Mouse (Mus musculus): ENCODE measurements around the gene Itpkc.

Itpkc gene

GRCm38 (mm10) chr7:27235726-27236125 is 7.3 kb upstream of the Itpkc start:
- DNase-seq = no peak

- no peak for DNase-seq
Measured at GRCm38 (mm10) chr7:27233300-27233699, 4.8 kb upstream of the Itpkc start.

- DNase-seq = peak; percentile 94
Measured at GRCm38 (mm10) chr7:27232781-27233281, 4.4 kb upstream of the Itpkc start, which contains the start of gene Coq8b. Gene Coq8b (plus strand): TSS chr7:27233023.

- peak; percentile 89 for DNase-seq
Measured at GRCm38 (mm10) chr7:27231693-27232331, 3.4 kb upstream of the Itpkc start.

GRCm38 (mm10) chr7:27230781-27231180 is 2.3 kb upstream of the Itpkc start:
- no peak for DNase-seq

GRCm38 (mm10) chr7:27228865-27229264 is 404 bp upstream of the Itpkc start:
- no peak for DNase-seq

- DNase-seq = peak; percentile 16
Measured at GRCm38 (mm10) chr7:27227676-27228075, 785 bp downstream of the Itpkc start.

- DNase-seq = no peak
Measured at GRCm38 (mm10) chr7:27227276-27227675, 1.2 kb downstream of the Itpkc start.

GRCm38 (mm10) chr7:27224877-27225575 is 3.4 kb downstream of the Itpkc start:
- DNase-seq = peak; percentile 76

- DNase-seq = no peak
Measured at GRCm38 (mm10) chr7:27222538-27222937, 5.9 kb downstream of the Itpkc start.

- DNase-seq = no peak
Measured at GRCm38 (mm10) chr7:27221939-27222338, 6.5 kb downstream of the Itpkc start.

GRCm38 (mm10) chr7:27219937-27220336 is 8.5 kb downstream of the Itpkc start:
- DNase-seq = no peak

- no peak for DNase-seq
Measured at GRCm38 (mm10) chr7:27218586-27218985, 9.9 kb downstream of the Itpkc start.

- DNase-seq = no peak
Measured at GRCm38 (mm10) chr7:27212626-27213025, 15.8 kb downstream of the Itpkc start.

- DNase-seq = no peak
Measured at GRCm38 (mm10) chr7:27203730-27204449, 24.6 kb downstream of the Itpkc start.

- DNase-seq = no peak
Measured at GRCm38 (mm10) chr7:27198779-27199178, 29.7 kb downstream of the Itpkc start.

- DNase-seq = no peak
Measured at GRCm38 (mm10) chr7:27198355-27198754, 30.1 kb downstream of the Itpkc start.

- DNase-seq = no peak
Measured at GRCm38 (mm10) chr7:27197634-27198033, 30.8 kb downstream of the Itpkc start.

- no peak for DNase-seq
Measured at GRCm38 (mm10) chr7:27197136-27197535, 31.3 kb downstream of the Itpkc start.

- DNase-seq = peak; percentile 99
Measured at GRCm38 (mm10) chr7:27195681-27196611, 32.5 kb downstream of the Itpkc start, which contains the start of the genes BC024978 and Snrpa. Gene BC024978 (plus strand): TSS chr7:27195781. Gene Snrpa (minus strand): TSS chr7:27196271.

GRCm38 (mm10) chr7:27193731-27194130 is 34.7 kb downstream of the Itpkc start:
- DNase-seq = no peak

- DNase-seq = no peak
Measured at GRCm38 (mm10) chr7:27192434-27192833, 36.0 kb downstream of the Itpkc start.
